Mouse (Mus musculus) neural tube, embryonic 14.5 days (tissue): Measurements from ENCODE around the gene Brd7. TPM values are rescaled to one million over a fixed set of nuclear protein-coding genes. Genes with fewer than 3 reads are reported as not detected.

Experiments used
- ATAC-seq: fragments of 200-750 bp; cut with Nextera tagmentation; 2 replicates; pipeline ENCODE4 v1.8.0; 2017; ENCODE audit warnings: low read depth, mild to moderate bottlenecking, moderate TSS enrichment, moderate library complexity
- H3K27ac ChIP-seq: fragments of 300-500 bp; sonication (generic); 2 replicates; pipeline ENCODE4 v1.5.1; 2014; ENCODE audit warnings: low read depth, mild to moderate bottlenecking, control low read depth, low read length, moderate library complexity, mixed read lengths
- H3K27me3 ChIP-seq: fragments of 300-500 bp; sonication (generic); 2 replicates; pipeline ENCODE4 v1.6.1; 2014; ENCODE audit warnings: low read length; ENCODE audit not compliant: control insufficient read depth, insufficient read depth
- H3K36me3 ChIP-seq: fragments of 300-500 bp; sonication (generic); 2 replicates; pipeline ENCODE4 v1.6.1; 2014; ENCODE audit warnings: low read length, mixed read lengths; ENCODE audit not compliant: control insufficient read depth, insufficient read depth
- H3K4me1 ChIP-seq: fragments of 300-500 bp; sonication (generic); 2 replicates; pipeline ENCODE4 v1.6.1; 2014; ENCODE audit warnings: low read length; ENCODE audit not compliant: control insufficient read depth, insufficient read depth
- H3K4me2 ChIP-seq: fragments of 300-500 bp; sonication (generic); 2 replicates; pipeline ENCODE4 v1.6.1; 2014; ENCODE audit warnings: mild to moderate bottlenecking, low read depth, low read length, control low read depth
- H3K4me3 ChIP-seq: fragments of 300-500 bp; sonication (generic); 2 replicates; pipeline ENCODE4 v1.5.1; 2014; ENCODE audit warnings: low read depth, low read length, control low read depth, mixed read lengths
- H3K9ac ChIP-seq: fragments of 300-500 bp; sonication (generic); replicated peaks from 2 replicates; pipeline ENCODE4 v1.6.1; 2014; ENCODE audit warnings: low read depth, mild to moderate bottlenecking, control low read depth, low read length, mixed read lengths
- H3K9me3 ChIP-seq: fragments of 300-500 bp; sonication (generic); 2 replicates; pipeline ENCODE4 v1.6.1; 2016; ENCODE audit warnings: low read length; ENCODE audit not compliant: control insufficient read depth
- WGBS: fragments of 180-500 bp; shearing (Covaris S2); extraction: QIAGEN DNeasy Blood & Tissue Kit; methylation state at CpG from one replicate; pipeline ENCODE4 v1.1.7; 2014; 5-methylcytosine and 5-hydroxymethylcytosine counted together
- polyA plus RNA-seq: library from polyadenylated mRNA; unstranded; fragments of >200 nt; fragmentation: Nextera tagmentation; extraction: Ambion mirVana; gene quantifications from 2 replicates; pipeline ENCODE4 v1.2.1, GENCODE M21; 2014

Gene Brd7
- polyA plus RNA-seq = 66.1 and 68.8 TPM in 2 replicates

DNA sequence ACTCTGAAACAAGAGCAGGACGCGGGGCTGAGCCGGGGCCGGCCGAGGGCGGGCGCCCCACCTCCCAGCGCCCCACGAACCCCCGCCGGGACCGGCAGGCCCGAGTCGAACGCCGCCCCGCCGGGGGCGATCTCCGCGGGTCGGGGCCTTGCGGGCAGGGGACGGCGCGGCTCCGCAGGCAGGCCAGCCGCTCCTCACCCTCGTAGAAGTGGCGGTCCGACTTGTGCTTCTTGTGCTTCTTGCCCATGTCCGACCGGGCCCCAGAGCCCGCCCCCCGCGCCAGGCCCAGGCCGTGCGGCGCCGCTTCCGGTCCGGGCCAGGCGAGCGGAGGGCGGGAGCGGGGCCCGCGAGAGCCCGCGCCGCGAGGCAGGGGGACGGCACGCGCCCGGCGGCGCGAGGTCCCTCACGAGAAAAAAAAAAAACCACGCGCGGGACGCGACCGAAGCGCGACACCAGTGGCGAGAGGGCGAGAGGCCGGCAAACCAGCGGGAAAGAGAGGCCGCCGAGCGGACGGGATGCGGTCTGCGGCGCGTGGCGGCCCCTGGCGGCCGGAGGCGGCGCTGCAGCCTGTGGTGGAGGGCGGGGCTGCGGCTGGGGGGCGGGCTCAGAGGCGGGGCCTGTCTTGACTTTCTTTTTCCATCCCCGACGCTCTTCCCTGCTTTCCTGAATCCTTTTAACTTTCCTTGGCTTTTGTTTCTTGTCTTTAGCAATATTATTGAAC, at the start of gene Brd7:
Gene Brd7, minus strand, starts transcription at position 487 of the 721 bp plus-strand sequence.
- 0% methylated on average over 67 of the region's 91 CpGs for WGBS
- Histone ChIP-seq H3K36me3 (peaks cover 7% of the 10 kb centered on the region; the same call in 1 of the 2 replicates), H3K4me2 (peak within 1 kb of the TSS; percentile 87), H3K9ac (peak within 1 kb of the TSS; percentile 91), H3K27me3 (no peaks in the 10 kb centered on the region), H3K9me3 (no peaks in the 10 kb centered on the region), H3K4me3 (peak within 1 kb of the TSS; percentile 80), H3K4me1 (peaks cover 12% of the 10 kb centered on the region), H3K27ac (peak within 1 kb of the TSS; percentile 82)
- peak; percentile 92 for ATAC-seq

DNA sequence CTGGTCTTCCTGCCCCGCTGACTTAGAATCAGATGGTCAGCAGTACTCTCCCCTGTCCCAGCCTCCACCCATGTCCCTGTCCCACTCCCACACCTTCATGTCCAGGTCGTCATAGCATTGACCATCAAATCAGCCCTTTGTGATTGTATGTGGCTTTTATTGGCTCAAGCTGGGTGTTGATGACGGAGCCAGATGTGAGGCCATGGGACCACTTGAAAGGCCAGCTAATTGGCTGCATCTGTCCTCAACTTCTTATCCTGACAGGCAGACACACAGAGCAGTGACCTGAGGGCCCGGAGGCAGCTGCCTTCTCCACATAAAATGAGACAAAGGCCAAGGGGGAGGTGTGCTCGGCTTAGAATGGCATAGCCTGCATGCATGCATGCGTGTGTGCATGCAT, 49.5 kb upstream of the Brd7 start:
- H3K36me3 ChIP-seq = no peaks in the 10 kb centered on the region
- WGBS = 56% methylated on average over 6 of the region's 6 CpGs
- no peak overlapping the region for H3K27ac ChIP-seq
- H3K9me3 ChIP-seq = 0 out of 2 replicates have a peak, but pooled peaks cover 3% of the 10 kb centered on the region
- ATAC-seq = no peak
- no peak overlapping the region for H3K4me3 ChIP-seq
- H3K4me1 ChIP-seq = no peaks in the 10 kb centered on the region
- H3K4me2 ChIP-seq = no peak overlapping the region
- H3K9ac ChIP-seq = no peak overlapping the region
- no peaks in the 10 kb centered on the region for H3K27me3 ChIP-seq

DNA sequence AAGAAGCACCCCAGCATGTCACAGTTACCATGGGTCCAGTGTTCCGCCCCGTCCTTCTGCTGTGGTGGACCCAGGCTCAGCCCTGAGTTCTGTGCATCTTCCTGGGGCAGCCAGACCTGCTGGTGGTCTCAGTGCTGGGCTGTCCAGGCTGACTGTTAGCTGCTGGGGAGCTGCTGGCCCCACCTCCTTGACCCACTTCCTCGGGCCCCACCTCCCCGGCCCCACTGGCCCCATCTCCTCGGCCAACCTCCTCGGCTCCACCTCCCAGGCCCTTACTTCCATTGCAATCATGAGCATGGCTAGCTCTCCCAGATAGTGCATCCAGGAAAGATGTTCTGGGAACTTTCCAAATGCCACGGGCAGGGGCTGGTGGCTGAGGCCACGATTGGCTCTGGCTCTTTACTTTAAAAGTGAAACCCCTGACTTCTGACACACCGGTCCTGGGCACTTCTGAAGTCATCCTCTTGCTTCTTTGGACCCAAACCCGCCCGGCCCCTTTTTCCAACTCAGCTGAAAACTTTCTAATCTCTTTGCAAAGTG, 47.5 kb upstream of the Brd7 start:
- Histone ChIP-seq H3K4me3 (no peak overlapping the region), H3K9ac (no peak overlapping the region), H3K27me3 (no peaks in the 10 kb centered on the region), H3K4me2 (no peak overlapping the region), H3K9me3 (0 out of 2 replicates have a peak, but pooled peaks cover 4% of the 10 kb centered on the region), H3K36me3 (no peaks in the 10 kb centered on the region), H3K4me1 (no peaks in the 10 kb centered on the region), H3K27ac (no peak overlapping the region)
- no peak for ATAC-seq
- WGBS = 65% methylated on average over 11 of the region's 11 CpGs

DNA sequence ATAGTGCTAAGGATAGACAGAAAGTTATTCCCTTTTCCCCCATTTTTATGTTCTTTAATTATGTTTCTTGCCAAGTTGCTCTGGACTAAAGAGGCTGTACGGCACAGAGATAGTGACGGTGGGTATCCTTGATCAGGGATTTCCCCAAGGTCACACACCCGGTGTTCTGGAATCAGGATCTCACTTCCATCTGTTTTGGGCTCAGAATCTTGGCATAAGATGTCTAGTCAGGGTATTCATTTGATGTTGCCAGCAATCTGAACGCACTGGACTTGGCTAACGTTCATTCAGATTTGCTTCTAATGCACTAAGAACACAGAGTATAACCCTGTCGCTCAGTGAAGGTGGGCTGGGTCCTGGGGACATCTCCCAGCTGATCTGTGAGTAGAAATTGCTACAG, 45.7 kb upstream of the Brd7 start:
- Histone ChIP-seq H3K4me2 (no peak overlapping the region), H3K27me3 (no peaks in the 10 kb centered on the region), H3K27ac (no peak overlapping the region), H3K4me1 (no peaks in the 10 kb centered on the region), H3K9me3 (0 out of 2 replicates have a peak, but pooled peaks cover 4% of the 10 kb centered on the region), H3K36me3 (no peaks in the 10 kb centered on the region), H3K9ac (no peak overlapping the region), H3K4me3 (no peak overlapping the region)
- WGBS = 96% methylated on average over 6 of the region's 6 CpGs
- no peak for ATAC-seq

DNA sequence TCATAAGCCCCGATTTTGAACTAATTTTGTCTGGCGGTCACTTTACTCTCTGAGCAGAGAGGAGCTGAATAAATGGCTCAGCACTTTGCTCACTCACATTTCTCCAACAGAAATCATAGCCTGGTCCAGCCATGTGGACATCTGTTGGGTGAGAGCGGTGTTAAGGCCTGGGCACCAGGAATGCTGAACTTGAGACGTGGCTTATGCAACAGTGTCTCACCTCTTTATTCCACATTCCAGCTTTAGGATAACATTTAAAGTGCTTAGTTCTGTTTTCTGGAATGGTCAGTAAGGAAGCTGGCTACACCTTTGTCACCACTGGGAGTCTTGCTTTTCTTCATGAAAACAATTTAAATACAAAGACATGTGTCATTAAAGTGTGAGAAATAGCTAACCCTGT, 36.1 kb upstream of the Brd7 start:
- WGBS = 93% methylated on average over 4 of the region's 4 CpGs
- no peak for ATAC-seq

DNA sequence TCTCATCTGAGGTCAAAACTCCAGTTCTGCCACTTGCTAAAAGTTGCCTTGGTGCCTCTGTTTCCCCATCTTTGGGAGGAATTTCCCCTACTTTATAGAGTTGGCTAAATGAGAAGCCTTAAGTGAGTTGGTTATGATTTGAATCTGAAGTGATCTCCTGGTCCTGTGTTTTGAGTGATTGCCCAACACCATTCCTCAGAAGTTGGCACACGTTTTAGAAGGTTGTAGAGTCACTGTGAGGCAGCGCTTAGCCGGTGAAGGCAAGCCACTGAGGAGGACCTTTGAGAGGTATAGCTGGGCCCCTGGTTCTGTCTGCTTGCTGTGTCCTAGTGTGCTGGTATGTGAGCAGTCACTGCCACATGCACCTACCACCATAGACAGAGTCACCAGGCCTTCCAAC, 31.3 kb upstream of the Brd7 start:
- WGBS = 95% methylated on average over 3 of the region's 3 CpGs
- H3K9me3 ChIP-seq = no peaks in the 10 kb centered on the region
- no peaks in the 10 kb centered on the region for H3K36me3 ChIP-seq
- H3K27ac ChIP-seq = no peak overlapping the region
- H3K9ac ChIP-seq = no peak overlapping the region
- H3K27me3 ChIP-seq = no peaks in the 10 kb centered on the region
- no peak overlapping the region for H3K4me3 ChIP-seq
- H3K4me2 ChIP-seq = no peak overlapping the region
- no peaks in the 10 kb centered on the region for H3K4me1 ChIP-seq
- no peak for ATAC-seq

More for the DNA sequence above, 36.1 kb upstream of the Brd7 start:
- H3K27me3 ChIP-seq = no peaks in the 10 kb centered on the region
- H3K4me1 ChIP-seq = no peaks in the 10 kb centered on the region
- no peaks in the 10 kb centered on the region for H3K36me3 ChIP-seq
- no peak overlapping the region for H3K4me2 ChIP-seq
- no peak overlapping the region for H3K27ac ChIP-seq
- H3K9me3 ChIP-seq = no peaks in the 10 kb centered on the region
- no peak overlapping the region for H3K4me3 ChIP-seq
- no peak overlapping the region for H3K9ac ChIP-seq

DNA sequence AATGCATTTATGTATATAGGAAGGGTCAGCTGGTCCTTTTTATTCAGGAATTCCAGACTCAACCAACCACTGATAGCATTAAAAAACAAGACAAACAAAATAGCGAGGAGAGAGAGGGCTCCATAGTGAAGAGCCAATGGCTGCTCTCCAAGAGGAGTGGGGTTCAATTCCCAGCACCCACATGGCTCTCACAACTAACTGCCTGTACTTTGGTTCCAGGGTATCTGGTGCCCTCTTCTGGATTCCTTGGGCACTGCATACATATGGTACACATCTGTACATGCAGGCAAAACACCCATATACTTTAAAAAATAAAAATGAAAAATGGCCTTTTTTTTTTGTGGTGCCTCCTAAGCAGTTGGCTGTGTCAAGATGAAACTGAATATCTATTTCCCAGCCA, 28.8 kb upstream of the Brd7 start:
- Histone ChIP-seq H3K4me3 (no peak overlapping the region), H3K27ac (no peak overlapping the region), H3K27me3 (no peaks in the 10 kb centered on the region), H3K9me3 (no peaks in the 10 kb centered on the region), H3K9ac (no peak overlapping the region), H3K4me1 (no peaks in the 10 kb centered on the region), H3K4me2 (no peak overlapping the region), H3K36me3 (no peaks in the 10 kb centered on the region)
- 91% methylated on average over 1 of the region's 1 CpGs for WGBS
- no peak for ATAC-seq

DNA sequence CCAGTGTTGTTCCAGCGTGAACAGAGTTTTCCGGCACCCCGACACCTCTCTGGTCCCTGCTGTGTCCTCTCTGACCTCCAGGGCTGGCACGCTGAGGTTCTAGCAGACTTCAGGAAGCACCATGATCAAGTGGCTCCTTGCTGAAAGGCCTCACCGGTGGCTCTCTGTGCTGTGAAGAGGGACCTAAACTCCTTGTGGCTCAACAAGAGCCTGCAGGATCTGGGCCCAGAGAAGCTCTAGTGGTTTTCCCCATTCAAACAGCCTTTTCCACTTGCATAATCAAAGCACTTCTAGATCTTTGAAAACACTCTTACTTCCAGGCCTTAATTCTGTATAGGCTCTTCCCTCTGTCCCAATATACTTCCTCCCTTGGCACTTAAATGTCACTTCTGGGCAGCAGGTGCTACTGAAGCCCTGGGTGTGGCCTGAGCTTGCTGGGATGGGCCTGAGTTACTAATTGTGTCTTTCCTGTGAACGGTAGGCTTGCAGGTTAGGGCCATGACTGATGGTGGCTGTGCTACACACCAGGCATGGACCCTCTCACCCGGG, 26.8 kb upstream of the Brd7 start:
- Histone ChIP-seq H3K27me3 (no peaks in the 10 kb centered on the region), H3K9me3 (no peaks in the 10 kb centered on the region), H3K4me2 (no peak overlapping the region), H3K4me3 (no peak overlapping the region), H3K36me3 (no peaks in the 10 kb centered on the region), H3K27ac (no peak overlapping the region), H3K4me1 (no peaks in the 10 kb centered on the region), H3K9ac (no peak overlapping the region)
- 76% methylated on average over 7 of the region's 7 CpGs for WGBS
- no peak for ATAC-seq

DNA sequence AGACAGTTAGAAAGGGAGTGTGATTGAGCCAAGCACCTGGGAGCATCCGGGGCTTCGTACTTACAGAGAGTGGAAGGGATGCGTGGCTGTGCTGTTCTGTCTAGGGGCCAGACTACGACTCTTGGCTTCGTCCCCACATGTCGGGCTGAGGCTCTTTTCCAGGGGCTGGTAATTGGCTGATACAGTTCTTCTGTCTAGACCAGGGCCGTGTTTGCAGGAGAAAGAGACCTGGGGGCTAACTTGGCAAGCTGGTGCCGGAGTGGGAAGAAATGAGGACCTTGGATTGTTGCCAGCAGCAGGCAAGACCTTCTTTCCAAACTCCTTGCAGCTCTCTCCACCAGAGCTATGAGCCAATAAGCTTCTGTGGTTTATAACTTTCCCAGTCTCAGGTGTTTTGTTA, 25.9 kb upstream of the Brd7 start:
- no peaks in the 10 kb centered on the region for H3K4me1 ChIP-seq
- H3K27ac ChIP-seq = no peak overlapping the region
- no peaks in the 10 kb centered on the region for H3K27me3 ChIP-seq
- H3K4me2 ChIP-seq = no peak overlapping the region
- no peaks in the 10 kb centered on the region for H3K9me3 ChIP-seq
- no peak overlapping the region for H3K9ac ChIP-seq
- whole genome bisulfite sequencing = 61% methylated on average over 8 of the region's 8 CpGs
- no peaks in the 10 kb centered on the region for H3K36me3 ChIP-seq
- H3K4me3 ChIP-seq = no peak overlapping the region
- ATAC-seq = no peak
